Mouse (Mus musculus) retina, postnatal 7 days (tissue): ENCODE data around the gene Depdc5.
"Not testable (repeated sequence)": the region's sequence is repeated elsewhere in the genome, so short reads cannot be mapped to it uniquely, and the experiment has no call there.

Source experiments
- DNase-seq: peaks from one replicate; pipeline ENCODE4 v3.0.0-alpha.2; 2012; ENCODE audit warnings: low read depth, low spot score

Depdc5 gene

DNA sequence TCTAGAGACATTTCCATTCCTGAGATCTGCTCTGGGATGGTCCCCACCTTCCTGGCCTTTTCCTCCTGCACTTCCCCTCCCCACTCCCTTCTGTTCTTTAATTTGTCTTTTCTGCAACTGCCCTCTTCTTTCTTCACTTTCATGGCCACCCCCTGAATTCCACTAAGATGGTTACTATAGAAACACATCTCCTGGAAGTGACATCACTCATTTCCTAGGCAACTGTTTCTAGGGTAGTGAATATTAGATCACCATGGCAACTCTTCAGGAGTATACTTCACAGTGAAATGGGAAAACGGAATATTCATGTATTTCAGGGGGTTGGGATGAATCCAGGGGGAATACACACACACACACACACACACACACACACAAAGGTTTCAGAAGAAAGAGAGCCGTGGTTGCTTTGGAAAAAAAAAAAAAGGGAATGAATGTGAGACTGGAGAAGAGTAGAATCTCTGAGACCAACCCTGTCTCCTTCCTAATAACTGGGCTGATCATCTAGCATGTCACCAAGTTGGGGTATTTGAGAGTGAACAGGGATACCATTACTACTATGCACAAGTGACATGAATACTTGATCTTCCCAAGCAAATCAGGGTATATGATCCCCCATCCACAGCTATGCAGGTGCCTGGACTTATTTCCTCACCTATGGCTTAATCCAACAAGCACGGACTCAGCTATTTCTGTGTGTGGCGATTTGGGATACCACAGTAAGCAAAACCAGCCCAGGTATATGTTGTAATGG, 167.1 kb downstream of the Depdc5 start:
- no peak for DNase-seq

DNA sequence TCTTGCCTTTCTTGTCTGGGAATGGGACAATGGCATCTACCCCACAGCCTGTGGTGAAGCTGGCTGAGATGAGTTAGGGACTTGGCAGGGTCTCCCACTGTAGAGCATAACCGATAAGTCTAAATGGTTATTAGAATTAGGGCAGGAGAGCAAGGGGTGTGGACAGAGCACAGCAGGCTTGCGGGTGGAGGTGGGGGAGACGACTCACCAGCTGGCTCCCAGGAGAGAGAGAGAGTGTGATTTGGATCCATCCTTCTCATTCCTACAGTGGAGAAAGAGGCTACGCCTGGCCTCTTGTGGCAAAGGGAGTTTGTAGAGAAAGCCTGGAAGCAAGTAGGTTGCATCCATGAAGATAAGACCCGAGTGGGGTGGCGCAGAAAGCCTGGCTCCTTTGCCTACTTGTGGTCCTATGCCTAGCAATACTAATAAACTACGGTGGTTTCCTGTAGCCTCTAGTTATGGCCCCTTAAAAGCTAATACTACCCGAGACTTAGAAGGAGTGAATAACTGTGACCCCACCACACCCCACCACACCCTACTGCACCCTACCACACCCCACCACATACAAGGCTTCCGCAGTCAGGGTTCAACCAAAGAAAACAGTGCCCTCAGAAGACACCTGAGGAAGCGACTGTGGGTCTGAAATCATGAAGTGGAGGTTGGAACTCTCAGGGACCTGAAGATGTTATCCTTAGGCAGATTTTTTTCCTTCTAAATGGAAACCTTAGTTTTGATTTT, 168.7 kb downstream of the Depdc5 start:
- DNase-seq: no peak

- peak; percentile 71 for DNase-seq
Measured at GRCm38 (mm10) chr5:33033121-33033520, 169.6 kb downstream of the Depdc5 start.

GRCm38 (mm10) chr5:33033633-33034032, 170.1 kb downstream of the Depdc5 start:
- DNase-seq: not testable (repeated sequence)

DNA sequence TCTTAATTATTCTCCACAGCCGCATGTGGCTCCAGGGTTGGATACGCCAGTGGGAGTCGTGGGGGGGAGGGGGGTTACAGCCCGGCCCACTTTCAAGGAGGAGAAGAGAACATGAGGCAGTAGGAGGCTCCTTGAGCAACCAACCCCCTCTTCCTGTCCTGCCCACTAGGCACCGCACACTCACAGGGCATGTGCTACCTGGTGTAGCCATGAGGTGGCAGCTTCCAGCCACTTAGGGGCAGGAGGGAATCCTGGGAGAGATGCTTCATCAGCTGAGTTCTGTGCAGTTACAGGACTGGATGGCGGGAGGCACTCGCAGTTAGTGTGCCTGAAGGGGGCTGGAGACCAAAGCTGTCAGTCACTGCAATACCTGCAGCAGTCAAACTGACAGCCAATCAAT, 170.6 kb downstream of the Depdc5 start:
- no peak for DNase-seq

GRCm38 (mm10) chr5:33034916-33035315, 171.4 kb downstream of the Depdc5 start:
- no peak for DNase-seq

DNA sequence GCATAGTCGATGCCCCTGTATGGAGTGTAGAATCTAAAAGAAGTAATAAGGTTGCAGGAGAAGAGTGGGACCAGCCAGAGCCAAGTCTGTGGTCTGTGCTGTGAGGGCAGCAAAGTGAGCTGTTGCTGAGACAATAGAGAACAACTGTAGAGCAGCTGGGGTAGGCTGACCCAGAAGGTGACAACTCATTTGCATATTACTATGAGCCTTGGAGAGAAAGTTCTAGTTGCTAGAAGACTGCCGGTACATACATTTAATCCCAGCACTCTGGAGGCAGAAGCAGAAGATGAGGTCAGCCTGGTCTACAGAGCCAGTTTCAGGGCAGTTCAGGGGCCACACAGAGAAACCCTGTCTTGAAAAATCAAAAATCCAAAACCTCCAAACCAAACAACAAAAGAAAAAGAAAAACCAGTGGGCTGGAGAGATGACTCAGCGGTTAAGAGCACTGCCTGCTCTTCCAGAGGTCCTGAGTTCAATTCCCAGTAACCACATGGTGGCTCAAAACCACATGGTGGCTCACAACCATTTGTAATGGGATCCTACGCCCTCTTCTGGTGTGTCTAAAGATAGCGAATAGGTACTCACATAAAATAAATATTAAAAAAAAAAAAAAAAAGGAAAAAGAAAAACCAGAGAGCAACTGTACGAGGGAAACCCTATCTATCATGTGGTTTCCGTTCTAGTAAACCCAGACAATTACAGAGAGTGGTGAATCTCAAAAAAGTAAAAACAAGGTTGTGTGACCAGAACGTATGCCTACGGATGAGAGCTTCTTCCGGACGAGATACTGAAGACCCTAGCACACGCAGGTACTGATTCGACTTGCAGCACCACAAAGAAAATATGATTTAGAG, 175.4 kb downstream of the Depdc5 start:
- DNase-seq: no peak

- peak; percentile 53 for DNase-seq
Measured at GRCm38 (mm10) chr5:33039510-33039911, 176.0 kb downstream of the Depdc5 start.

DNA sequence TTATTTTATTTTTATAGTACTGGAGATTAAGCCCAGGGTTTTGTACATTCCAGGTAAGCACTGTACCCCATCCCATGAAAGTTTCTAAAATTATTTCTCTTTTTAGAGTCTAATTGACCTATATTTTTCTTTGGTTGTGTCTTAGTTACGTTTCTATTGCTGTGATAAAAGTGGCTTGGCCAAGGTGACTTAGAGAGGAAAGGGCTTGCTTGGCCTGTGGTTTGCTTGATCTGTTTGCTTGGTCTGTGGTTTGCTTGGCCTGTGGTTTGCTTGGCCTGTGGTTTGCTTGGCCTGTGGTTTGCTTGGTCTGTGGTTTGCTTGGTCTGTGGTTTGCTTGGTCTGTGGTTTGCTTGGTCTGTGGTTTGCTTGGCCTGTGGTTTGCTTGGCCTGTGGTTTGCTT, 177.2 kb downstream of the Depdc5 start:
- not testable (repeated sequence) for DNase-seq

DNA sequence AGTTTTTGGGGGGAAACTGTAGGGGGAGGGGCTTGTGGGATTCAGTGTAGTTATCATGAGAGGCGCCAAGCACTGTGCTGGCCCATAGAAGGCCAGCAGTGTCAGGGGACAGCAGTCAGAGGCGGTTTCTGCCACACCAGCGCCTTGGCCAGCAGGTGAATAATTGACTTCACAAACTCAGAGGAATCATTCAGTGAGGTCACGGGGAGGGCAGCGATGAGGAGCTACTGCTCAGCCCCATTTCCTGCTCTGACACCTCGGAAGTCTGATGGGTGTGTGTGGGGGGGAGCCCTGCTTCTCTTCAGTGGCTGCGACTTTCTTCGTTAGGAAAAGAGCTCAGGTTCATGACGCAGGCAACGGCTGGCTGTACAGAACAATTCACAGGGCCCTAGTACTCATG, 179.9 kb downstream of the Depdc5 start:
- no peak for DNase-seq
